Mouse (Mus musculus) large intestine, adult 2 months (tissue): ENCODE results near the gene C130032M10Rik. TPM values are rescaled to one million over a fixed set of nuclear protein-coding genes. Genes with fewer than 3 reads are reported as not detected.
"Not testable (repeated sequence)": the region's sequence is repeated elsewhere in the genome, so short reads cannot be mapped to it uniquely, and the experiment has no call there.

ENCODE experiments used
- DNase-seq: peaks from one replicate; pipeline ENCODE4 v3.0.0-alpha.2; 2012; ENCODE audit warnings: low read depth, low spot score
- WGBS: fragments of 180-500 bp; shearing (Covaris S2); methylation state at CpG from one replicate; pipeline ENCODE4 v1.1.7; 2018; 5-methylcytosine and 5-hydroxymethylcytosine counted together
- polyA plus RNA-seq: library from polyadenylated mRNA; depleted of rRNA; stranded (reverse); fragments of >200 nt; gene quantifications from 2 replicates; pipeline ENCODE4 v1.2.3, GENCODE M21; 2012

The C130032M10Rik gene
- polyA plus RNA-seq, 1 experiment: not detected

GRCm38 (mm10) chr9:114512831-114513230, 2.7 kb upstream of the C130032M10Rik start:
- no peak for DNase-seq
- 98% methylated on average over 21 of the region's 21 CpGs for WGBS

GRCm38 (mm10) chr9:114517924-114518497, 2.5 kb downstream of the C130032M10Rik start:
- DNase-seq: no peak
- WGBS: 67% methylated on average over 13 of the region's 13 CpGs

GRCm38 (mm10) chr9:114518812-114519477, 3.4 kb downstream of the C130032M10Rik start:
- 28% methylated on average over 9 of the region's 9 CpGs for WGBS

GRCm38 (mm10) chr9:114520529-114520928, 5.0 kb downstream of the C130032M10Rik start:
- WGBS: 74% methylated on average over 4 of the region's 4 CpGs
- DNase-seq: not testable (repeated sequence)

More at GRCm38 (mm10) chr9:114518812-114519477, 3.4 kb downstream of the C130032M10Rik start:
- DNase-seq: peak; percentile 18

- DNase-seq: no peak
- WGBS: 63% methylated on average over 5 of the region's 5 CpGs
Measured at GRCm38 (mm10) chr9:114522041-114522440, 6.5 kb downstream of the C130032M10Rik start.

- DNase-seq: no peak
- 50% methylated on average over 9 of the region's 9 CpGs for WGBS
Measured at GRCm38 (mm10) chr9:114522501-114522900, 7.0 kb downstream of the C130032M10Rik start.

- DNase-seq: no peak
- 77% methylated on average over 15 of the region's 15 CpGs for WGBS
Measured at GRCm38 (mm10) chr9:114525073-114525633, 9.7 kb downstream of the C130032M10Rik start.

GRCm38 (mm10) chr9:114525891-114526290, 10.4 kb downstream of the C130032M10Rik start:
- WGBS: 53% methylated on average over 8 of the region's 8 CpGs

GRCm38 (mm10) chr9:114526581-114526980, 11.1 kb downstream of the C130032M10Rik start:
- WGBS: 52% methylated on average over 8 of the region's 8 CpGs
- no peak for DNase-seq

More at GRCm38 (mm10) chr9:114525891-114526290, 10.4 kb downstream of the C130032M10Rik start:
- no peak for DNase-seq

- 8% methylated on average over 16 of the region's 16 CpGs for WGBS
- no peak for DNase-seq
Measured at GRCm38 (mm10) chr9:114527085-114527484, 11.6 kb downstream of the C130032M10Rik start.

- DNase-seq: no peak
- WGBS: 42% methylated on average over 17 of the region's 17 CpGs
Measured at GRCm38 (mm10) chr9:114527992-114528679, 12.6 kb downstream of the C130032M10Rik start.

- no peak for DNase-seq
- whole genome bisulfite sequencing: 38% methylated on average over 9 of the region's 9 CpGs
Measured at GRCm38 (mm10) chr9:114528680-114529048, 13.2 kb downstream of the C130032M10Rik start.

- WGBS: 61% methylated on average over 11 of the region's 11 CpGs
- no peak for DNase-seq
Measured at GRCm38 (mm10) chr9:114531276-114531675, 15.8 kb downstream of the C130032M10Rik start.

GRCm38 (mm10) chr9:114533848-114534247, 18.4 kb downstream of the C130032M10Rik start:
- DNase-seq: no peak
- WGBS: 76% methylated on average over 4 of the region's 4 CpGs

- DNase-seq: no peak
- WGBS: 91% methylated on average over 9 of the region's 9 CpGs
Measured at GRCm38 (mm10) chr9:114534747-114535517, 19.4 kb downstream of the C130032M10Rik start.

GRCm38 (mm10) chr9:114536628-114537027, 21.1 kb downstream of the C130032M10Rik start:
- 90% methylated on average over 2 of the region's 2 CpGs for WGBS
- DNase-seq: no peak

GRCm38 (mm10) chr9:114538996-114539563, 23.6 kb downstream of the C130032M10Rik start:
- DNase-seq: no peak
- 86% methylated on average over 7 of the region's 7 CpGs for WGBS

- 75% methylated on average over 1 of the region's 1 CpGs for WGBS
- DNase-seq: no peak
Measured at GRCm38 (mm10) chr9:114541279-114541741, 25.8 kb downstream of the C130032M10Rik start.
